Mouse (Mus musculus) left cerebral cortex, adult 2 months (tissue): Measurements from ENCODE around the gene 1700010B08Rik. TPM values are rescaled to one million over a fixed set of nuclear protein-coding genes. Genes with fewer than 3 reads are reported as not detected.
"Not testable (repeated sequence)": the region's sequence is repeated elsewhere in the genome, so short reads cannot be mapped to it uniquely, and the experiment has no call there.

ENCODE experiments used
- DNase-seq, 2 experiments: peaks; one replicate each; pipeline ENCODE4 v3.0.0; 2021 to 2022; ENCODE audit warnings: low spot score in 2 of 2, mixed read lengths in 1 of 2; ENCODE audit errors: extremely low spot score in 1 of 2
- H3K27ac ChIP-seq: fragments of 200-600 bp; 2 replicates; pipeline ENCODE4 v1.8.1; 2022
- H3K4me3 ChIP-seq: fragments of 200-600 bp; 2 replicates; pipeline ENCODE4 v1.8.1; 2022
- CTCF ChIP-seq: fragments of 200-600 bp; IDR thresholded peaks from 2 replicates; pipeline ENCODE4 v1.8.1; 2022; ENCODE audit warnings: antibody characterized with exemption, mild to moderate bottlenecking, moderate library complexity
- intact Hi-C: fragments of 180-260 bp; cut with DNase I; formaldehyde crosslinking; loops from one replicate; pipeline ENCODE4 v1.15.1; 2025
- total RNA-seq, 2 experiments: library from RNA; stranded (reverse); gene quantifications; 2 replicates each; pipeline ENCODE4 v1.2.3; 2021

The 1700010B08Rik gene
- total RNA-seq, 2 experiments from 2014 or later: not detected

GRCm38 (mm10) chr2:173702096-173702866 lies 16.9 kb upstream of the 1700010B08Rik start:
- intact Hi-C loops: no loop called here
- Histone ChIP-seq H3K27ac (no peak overlapping the region), H3K4me3 (no peak overlapping the region)
- DNase-seq: no peak
- no peak for TF ChIP-seq CTCF

DNA sequence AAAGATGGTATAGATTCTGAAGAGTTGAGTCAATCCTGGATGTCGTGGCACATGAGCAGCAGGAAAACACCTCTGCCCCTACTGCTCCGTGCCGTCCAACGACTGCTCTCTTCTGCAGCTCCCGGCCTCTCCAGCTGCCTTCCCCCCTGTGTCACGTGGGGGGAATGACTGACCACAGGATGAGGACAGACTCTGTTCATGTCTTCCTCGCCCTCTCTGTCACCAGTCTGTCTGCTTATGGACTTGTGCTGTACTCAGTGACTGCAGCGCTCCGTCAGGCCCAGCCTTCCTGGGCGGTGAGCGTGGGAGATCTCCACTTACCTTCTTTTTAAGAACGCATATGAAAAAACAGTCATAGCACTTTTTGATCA lies 16.4 kb upstream of the 1700010B08Rik start:
- TF ChIP-seq CTCF: no peak
- intact Hi-C loops: no loop called here
- no peak for DNase-seq
- H3K27ac ChIP-seq: no peak overlapping the region
- no peak overlapping the region for H3K4me3 ChIP-seq

DNA sequence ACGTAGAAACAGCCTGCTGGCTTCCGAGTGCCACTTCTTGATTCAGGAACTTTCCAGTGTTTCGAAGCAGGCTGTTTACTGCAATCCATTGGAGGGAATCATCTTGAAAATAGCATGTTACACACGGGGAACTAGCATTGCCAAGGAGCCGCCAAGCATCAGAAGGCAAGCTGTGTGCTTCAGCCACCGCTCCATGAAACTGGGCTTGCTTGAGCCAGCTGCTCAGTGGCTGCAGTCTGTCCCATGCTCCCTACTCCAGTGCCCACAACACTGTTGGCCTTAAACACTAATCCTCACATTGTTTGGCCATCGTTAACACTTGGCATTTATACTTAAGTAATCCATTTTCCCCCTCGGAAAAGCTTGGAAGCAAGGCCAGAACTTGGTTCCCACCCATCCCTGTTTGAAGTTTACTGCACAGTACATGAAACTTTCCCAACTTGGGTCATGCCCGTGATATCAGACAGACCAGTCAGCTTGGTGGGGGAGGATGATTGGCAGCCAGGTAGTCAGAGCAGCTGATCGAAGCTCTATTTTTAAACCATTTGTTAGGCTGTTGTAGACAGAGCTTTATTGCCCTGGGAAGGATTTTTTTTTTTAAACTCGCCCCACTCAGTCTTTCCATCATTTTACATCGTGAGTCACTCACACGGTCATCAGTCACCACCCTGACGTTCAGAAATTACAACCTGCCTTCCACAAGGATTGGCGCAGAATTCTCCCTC lies 13.2 kb upstream of the 1700010B08Rik start:
- TF ChIP-seq CTCF: no peak
- H3K27ac ChIP-seq: no peak overlapping the region
- no peak overlapping the region for H3K4me3 ChIP-seq
- intact Hi-C loops: no loop called here
- no peak for DNase-seq

DNA sequence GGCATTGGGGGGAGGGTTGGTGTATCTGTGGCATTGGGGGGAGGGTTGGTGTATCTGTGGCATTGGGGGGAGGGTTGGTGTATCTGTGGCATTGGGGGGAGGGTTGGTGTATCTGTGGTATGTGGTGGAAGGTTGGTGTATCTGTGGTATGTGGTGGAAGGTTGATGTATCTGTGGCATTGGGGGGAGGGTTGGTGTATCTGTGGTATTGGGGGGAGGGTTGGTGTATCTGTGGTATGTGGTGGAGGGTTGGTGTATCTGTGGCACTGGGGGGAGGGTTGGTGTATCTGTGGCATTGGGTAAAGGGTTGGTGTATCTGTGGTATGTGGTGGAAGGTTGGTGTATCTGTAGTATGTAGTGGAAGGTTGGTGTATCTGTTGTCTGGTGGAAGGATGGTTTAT lies 11.6 kb upstream of the 1700010B08Rik start:
- DNase-seq, H3K27ac ChIP-seq, H3K4me3 ChIP-seq: not testable (repeated sequence)
- intact Hi-C loops: loop anchor here (1.0 kb wide), 1 partner anchor 90 kb away; no protein-coding TSS in a partner anchor

GRCm38 (mm10) chr2:173710193-173710592 lies 9.0 kb upstream of the 1700010B08Rik start:
- TF ChIP-seq CTCF: no peak
- intact Hi-C loops: no loop called here
- DNase-seq: no peak
- Histone ChIP-seq H3K4me3 (no peak overlapping the region), H3K27ac (no peak overlapping the region)

GRCm38 (mm10) chr2:173712656-173713055 lies 6.6 kb upstream of the 1700010B08Rik start:
- H3K27ac ChIP-seq: no peak overlapping the region
- no peak overlapping the region for H3K4me3 ChIP-seq
- intact Hi-C loops: no loop called here
- TF ChIP-seq CTCF: no peak
- no peak for DNase-seq

DNA sequence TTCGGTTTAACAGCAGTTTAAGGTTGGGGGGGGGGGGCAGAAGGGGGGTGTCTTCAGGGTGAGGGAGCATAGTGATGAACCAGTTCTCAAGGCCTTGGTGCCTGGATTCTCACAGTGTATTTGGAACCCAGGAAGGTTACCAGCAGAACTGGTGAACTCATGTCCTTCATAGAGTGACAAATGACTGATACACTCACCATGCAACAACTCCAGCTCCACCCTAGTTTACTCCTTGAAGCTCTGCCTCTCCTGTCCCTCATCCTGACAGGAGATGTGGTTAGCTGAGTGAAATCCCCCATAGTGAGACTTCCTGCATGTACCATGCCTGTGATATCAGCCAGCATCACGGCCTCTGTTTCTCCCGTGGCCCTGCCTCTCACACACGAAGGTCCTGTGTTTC lies 6.0 kb upstream of the 1700010B08Rik start:
- DNase-seq: no peak
- no peak overlapping the region for H3K27ac ChIP-seq
- intact Hi-C loops: no loop called here
- no peak overlapping the region for H3K4me3 ChIP-seq
- TF ChIP-seq CTCF: no peak

GRCm38 (mm10) chr2:173714620-173715218 lies 4.5 kb upstream of the 1700010B08Rik start:
- TF ChIP-seq CTCF: no peak
- intact Hi-C loops: no loop called here
- Histone ChIP-seq H3K27ac (no peak overlapping the region), H3K4me3 (no peak overlapping the region)
- no peak for DNase-seq

DNA sequence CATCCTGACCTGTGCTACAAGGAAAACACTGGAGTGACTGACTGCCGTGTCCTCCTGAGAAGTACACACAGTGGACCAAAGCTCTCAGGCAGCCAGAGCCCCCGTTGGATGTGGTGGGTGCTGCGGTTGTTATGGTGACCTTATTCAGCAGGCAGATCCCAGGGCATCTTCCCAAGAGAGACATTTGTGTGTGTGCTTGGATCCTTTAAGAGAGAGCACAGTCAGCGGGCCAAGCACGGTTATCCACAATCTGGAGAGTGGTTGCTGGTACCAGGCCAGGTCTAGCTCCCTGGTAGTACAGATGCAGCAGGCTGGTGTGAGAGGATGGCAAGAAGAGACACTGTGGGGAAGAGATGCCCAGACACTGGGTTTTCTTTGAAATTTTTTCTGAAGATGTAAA lies 2.2 kb upstream of the 1700010B08Rik start:
- no peak for TF ChIP-seq CTCF
- Histone ChIP-seq H3K4me3 (no peak overlapping the region), H3K27ac (no peak overlapping the region)
- no peak for DNase-seq
- intact Hi-C loops: no loop called here

- TF ChIP-seq CTCF: no peak
- intact Hi-C loops: loop anchor here (5.0 kb wide), 1 partner anchor 120 kb away; no protein-coding TSS in a partner anchor
- Histone ChIP-seq H3K4me3 (no peak overlapping the region), H3K27ac (no peak overlapping the region)
- DNase-seq: no peak
These were observed 3.1 kb downstream of the 1700010B08Rik start for GRCm38 (mm10) chr2:173722251-173722857.

DNA sequence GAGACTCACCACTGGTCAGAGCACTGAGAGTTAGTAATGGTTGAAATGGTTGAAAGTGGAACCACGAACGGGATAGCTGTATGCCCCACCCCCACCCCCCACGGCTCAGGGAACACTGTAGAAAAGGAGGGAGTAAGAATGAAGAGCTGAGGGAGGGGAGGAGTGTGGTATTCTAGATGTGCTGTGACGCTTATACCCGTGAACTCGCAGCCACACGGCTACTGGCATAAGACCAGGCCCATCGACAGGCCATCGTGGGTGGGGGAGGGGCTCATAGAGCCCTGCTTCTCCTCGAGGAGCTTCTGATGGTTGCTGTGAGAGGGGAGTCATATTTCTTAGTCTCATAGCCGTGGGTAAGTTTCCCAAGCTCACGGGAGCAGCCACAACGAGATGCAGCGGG lies 5.2 kb downstream of the 1700010B08Rik start:
- intact Hi-C loops: loop anchor here (5.0 kb wide), 1 partner anchor 122 kb away; no protein-coding TSS in a partner anchor
- TF ChIP-seq CTCF: no peak
- DNase-seq: no peak

More for the DNA sequence above, 5.2 kb downstream of the 1700010B08Rik start:
- H3K4me3 ChIP-seq: no peak overlapping the region
- H3K27ac ChIP-seq: no peak overlapping the region
